Mouse (Mus musculus): ENCODE data around the gene Thg1l.

DNA sequence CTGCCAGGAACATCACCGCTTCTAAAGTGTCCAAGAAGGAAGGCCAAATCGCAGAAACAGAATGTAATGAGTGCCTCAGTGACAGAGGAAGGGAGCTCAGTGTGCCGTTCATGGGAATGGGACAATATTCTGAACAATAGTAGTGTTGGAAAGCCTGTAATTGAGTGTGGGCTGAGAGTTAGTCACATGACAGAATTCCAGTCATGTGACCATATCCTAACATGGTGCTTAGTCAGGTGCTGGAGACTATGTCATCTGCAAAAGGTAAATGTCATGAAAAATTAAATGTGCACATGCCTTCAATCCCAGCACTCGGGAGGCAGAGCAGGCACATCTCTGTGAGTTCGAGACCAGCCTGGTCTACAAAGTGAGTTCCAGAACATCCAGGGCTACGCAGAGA lies 37.3 kb downstream of the Thg1l start:
- no peak for TF ChIP-seq CTCF (IDR thresholded peaks at IDR 0.05; ENCODE audit: insufficient read depth, low read depth, low read length)
- TF ChIP-seq POLR2A (IDR thresholded peaks at IDR 0.05; ENCODE audit: insufficient read depth, low read depth, low read length), result no peak

Measured in olfactory bulb, adult 2 months (tissue).